Mouse (Mus musculus): ENCODE data around the gene Qsox1.

The Qsox1 gene

DNA sequence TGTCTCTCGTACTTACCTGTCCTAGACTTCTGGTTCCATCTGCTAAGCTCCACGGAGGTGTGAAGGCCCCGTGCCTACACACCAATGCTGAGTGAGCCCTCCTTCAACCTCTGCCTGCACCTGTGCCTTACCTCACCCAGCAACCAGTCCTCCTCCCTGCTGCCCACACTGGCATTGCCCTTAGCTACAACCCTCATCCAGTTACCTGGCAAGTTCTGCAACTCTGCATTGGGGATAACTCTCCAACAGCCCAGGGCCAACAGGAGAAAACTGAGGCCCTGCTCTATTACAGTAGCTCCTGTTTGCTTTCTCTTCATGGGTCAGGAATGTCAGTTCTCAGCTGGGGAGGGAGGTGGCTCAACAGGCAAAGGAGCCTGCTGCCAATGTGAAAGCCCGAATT, 14.7 kb downstream of the Qsox1 start:
- DNase-seq = no peak

- DNase-seq = no peak
Observed at GRCm38 (mm10) chr1:155797425-155797824, 15.3 kb downstream of the Qsox1 start.

DNA sequence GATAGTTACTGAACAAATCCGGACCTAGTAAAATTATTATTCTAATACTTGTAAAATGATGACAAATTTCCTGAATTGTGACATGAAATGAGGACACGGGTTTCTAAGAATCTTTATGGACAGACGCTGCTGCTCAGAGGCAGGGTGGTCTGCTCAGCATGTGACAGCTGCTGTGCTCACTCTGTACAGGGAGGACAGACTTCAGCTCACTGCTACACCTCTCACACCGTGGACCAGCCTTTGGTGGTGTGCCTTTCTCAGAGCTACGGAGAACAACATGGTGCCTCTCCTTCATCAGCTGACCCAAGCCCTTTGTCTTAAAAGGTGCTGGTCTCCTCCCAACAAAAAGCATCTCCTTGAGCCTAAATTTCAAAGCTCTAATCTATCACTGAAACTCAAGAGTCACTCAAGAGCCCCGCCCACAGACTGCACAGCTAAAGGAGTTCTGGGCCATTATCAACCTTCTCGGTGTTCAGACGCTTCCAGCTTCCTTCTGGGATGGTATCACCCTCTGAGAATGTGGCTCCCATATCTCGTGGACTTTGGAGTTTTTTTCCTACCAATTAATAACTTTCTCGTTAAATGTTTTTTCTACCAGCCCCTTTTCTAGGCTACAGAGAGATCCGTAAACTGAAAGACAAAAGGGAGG, 15.8 kb downstream of the Qsox1 start:
- DNase-seq = no peak

DNA sequence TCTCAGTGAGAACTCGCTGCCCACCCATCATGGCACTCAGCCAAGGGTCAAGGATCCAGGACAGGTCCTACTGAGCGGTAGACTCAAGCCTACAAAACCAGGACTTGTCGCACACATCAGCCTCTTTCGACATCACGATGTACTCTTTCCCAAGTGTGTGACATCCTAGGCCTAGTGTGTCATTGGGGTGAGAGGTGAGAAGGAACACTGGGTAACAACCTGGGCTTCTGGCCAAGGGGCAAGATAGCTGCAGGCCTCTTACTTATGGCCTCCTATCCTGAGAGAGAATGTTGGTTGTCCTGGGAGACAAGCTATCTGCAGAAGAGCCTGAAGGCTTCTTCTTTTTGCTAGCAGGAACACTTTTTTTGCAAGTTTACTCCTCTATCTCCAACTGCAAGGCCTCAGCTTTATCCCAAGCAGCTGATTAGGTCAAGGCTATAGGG, 16.9 kb downstream of the Qsox1 start:
- DNase-seq = no peak

DNA sequence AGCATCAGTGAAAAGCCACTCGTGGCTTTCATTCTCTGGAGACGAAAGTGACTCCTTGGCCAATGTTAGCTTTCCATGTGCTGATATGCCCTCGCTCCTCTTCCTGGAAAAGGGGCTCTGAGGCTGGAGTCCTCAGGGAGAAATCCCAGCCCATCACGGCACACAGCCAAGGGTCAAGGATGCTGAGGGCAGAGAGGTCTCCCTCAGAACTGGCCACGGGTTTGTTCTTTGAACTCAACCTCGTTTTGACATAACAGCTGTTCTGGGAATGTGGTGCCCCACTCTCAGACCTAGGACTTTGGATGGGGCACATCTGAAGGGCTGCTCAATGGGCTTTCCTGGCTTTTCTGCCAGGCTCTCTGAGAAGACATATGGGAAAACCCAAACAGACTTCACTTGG, 17.8 kb downstream of the Qsox1 start:
- no peak for DNase-seq

DNA sequence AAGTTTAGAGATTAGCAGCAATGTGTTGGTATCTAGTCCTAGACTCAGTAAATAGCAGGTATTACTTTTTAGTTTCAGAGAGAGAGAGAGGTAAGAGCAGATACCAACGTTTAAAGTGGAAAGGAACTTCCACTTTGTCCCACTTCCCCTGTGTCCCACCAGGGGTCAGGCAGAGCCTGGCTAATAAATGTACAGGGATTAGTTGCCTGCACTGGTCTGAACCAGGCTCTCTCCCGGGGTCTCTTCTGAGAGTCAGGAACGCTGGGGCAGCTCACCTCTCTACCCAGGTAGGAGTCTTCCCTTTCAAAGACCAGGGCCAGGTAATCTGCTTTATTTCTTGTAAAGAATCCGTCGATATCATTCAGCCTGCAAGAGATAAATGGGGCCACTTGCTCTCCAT, 20.8 kb downstream of the Qsox1 start:
- DNase-seq = no peak

- DNase-seq = no peak
Observed at GRCm38 (mm10) chr1:155790111-155790974, 22.3 kb downstream of the Qsox1 start.

GRCm38 (mm10) chr1:155785886-155786285, 26.8 kb downstream of the Qsox1 start:
- DNase-seq = no peak

DNA sequence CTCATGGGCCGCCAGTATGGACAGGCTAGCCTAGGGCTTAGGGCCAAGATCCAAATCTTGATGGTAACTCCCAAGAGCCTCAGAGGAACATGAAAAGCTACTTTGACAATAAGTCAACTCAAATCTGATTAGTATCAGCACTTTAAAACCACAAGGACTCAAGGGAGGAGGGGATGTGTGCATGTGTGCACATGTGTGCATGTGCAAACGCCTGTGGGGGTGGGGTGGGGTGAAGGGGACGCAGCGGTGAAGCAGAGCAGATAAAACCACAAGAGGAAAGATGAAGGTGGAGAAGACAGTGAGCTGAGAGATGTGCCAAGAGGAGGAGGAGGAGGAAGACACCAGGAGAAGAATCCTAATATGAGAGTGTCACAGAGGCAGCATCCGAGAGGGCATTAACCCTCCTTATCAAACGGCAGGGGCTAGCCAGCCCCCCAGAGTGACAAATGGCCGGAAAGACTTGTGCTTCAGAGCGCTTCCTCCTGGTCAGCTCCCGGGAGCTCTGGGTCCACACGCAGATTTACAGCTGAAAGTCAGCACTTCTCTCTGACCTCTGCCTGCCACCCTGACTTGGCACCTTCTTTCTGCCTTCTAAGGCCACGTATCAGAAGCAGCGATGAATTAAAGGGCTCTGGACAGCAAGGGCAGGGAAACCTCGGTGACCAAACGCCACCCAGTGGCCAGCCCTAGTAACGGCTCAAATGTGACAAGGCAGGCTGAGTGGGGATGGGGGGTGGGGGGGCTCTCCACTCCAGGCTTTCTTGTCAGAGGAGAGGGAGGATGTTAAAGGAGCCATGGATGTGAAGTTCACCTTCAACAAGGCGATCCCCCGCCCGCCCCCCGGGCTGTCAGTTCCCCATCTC, 28.1 kb downstream of the Qsox1 start:
- DNase-seq = peak; percentile 72

GRCm38 (mm10) chr1:155782382-155782781, 30.3 kb downstream of the Qsox1 start:
- DNase-seq = no peak

DNA sequence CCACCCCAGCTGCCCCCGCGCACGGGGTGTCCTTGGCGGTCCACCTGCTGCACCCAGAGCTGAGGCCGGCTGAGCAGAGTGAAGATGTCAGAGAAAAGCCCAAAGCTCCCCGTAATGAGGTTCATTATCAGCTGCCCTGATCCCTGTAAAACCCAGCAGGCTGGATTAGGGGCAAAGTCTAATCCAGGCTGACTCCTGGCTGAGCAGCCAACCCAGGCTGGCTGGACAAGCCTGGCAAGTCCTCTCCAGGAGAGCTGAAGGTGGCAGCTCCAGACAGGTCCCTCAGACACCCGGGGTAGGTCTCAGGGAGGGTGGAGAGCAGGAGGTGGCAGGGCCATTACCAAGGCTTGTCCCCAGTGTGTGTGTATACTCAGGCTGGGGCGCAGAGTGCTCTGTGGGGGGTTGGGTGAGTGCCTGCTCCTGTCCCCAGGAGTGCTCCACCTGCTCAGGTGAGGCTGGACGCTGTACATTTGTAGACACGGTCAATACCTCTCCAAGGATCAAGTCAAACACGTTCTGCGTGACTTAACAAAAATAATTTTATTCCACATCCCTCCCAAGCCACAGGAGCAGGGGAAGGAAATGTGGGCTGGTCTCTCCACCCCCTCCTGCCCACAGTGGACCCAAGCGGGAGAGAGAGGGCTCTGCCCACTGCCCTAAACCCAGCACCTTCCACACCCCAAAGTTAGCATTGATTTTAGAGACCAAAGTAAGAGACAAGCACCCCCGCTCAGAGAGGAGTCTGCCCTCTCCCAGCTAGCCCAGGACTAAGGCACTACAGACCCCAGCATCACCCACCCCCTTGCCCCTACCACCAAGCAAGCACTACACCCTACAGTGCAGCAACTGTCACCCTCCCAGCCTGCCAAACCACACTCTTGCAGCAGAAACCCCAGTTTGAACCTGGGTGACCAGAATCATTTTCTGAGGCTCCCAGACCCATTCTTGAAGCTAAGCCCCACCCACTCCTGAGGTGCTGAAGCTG, 34.8 kb downstream of the Qsox1 start:
- DNase-seq = peak; percentile 75

DNA sequence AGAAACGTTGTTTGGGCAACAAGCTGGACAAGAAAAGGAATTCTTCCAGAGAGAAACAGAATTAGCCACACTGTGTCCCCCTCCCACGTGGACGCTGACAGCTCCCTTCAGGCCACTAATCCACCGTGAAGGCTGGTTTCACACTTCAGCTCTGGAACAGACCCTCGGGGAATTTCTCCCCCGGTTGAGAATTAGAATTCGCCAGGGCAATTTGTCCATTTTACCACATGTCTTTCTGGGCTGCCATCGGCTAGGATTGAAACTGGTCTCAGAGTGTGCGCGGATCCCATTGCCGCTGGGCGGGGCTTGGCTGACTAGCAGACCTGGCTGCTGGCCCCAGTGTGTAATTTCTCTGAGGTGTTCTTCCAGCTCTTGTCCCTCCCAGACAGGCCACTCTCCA, 53.5 kb downstream of the Qsox1 start:
- DNase-seq = no peak

- no peak for DNase-seq
Observed at GRCm38 (mm10) chr1:155758711-155759110, 54.0 kb downstream of the Qsox1 start.

DNA sequence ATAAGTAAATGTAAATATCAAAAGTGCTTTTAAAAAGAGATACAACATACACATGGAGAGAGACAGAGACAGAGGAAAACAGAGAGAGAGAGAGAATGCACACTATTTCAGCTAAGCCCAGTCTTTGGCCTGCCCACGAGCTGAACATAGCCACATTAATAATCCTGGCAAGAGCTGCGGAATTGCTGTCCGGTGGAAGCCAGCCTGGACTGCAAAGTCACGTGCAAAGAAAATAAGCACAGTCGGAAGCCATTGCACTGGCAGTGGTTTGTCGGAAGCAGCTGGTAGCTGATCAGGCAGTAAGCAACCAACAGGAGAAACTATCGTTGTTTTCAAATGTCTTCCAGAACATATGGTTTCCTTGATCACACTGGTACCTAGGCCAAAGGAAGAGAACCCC, 55.1 kb downstream of the Qsox1 start:
- no peak for DNase-seq

DNA sequence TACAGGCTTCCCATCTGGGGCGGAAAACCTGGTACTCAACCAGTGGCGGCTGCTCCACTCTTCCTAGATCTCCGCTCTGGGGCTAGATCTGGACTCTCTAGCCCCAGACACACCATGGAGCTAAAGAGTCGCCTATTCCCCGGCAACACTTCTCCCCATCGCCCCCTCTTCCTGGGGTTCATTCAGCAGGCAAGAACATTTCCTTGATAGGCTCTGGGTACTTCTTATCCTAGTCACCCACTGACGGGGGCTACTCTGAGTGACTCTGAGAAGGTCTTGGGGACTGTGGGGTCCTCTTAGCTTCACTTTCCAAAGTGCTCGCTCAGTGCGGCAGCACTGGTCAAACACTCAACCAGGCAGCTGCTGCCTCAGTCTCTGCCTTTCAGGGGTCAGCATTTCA, 59.3 kb downstream of the Qsox1 start:
- DNase-seq = no peak

- no peak for DNase-seq
Observed at GRCm38 (mm10) chr1:155751484-155752255, 61.0 kb downstream of the Qsox1 start, which contains the start of gene Lhx4. Gene Lhx4 (minus strand): TSS chr1:155751684.

GRCm38 (mm10) chr1:155750517-155751178, 62.0 kb downstream of the Qsox1 start:
- DNase-seq = no peak

DNA sequence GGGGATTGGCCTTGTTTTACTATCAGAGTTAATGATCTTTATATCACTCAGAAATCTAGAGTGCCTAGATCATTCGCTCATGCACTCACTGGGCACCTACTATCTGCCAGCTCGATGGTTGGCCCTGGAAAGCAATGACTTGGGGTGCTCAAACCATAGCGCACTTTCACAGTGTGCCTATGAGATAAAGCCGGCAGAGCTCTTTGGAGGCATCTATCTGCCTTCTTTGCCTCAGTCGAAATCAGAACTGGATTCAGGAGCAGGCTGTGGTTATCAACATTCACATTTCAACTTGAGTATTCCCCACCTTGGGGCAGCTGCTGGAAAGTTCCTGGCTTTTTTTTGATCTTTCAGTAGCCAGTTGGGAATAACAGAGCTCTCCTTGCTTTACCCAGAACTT, 64.8 kb downstream of the Qsox1 start:
- DNase-seq = no peak

GRCm38 (mm10) chr1:155747011-155747410, 65.7 kb downstream of the Qsox1 start:
- DNase-seq = no peak

Data from kidney, adult 9 months (tissue).